Mouse (Mus musculus) heart, embryonic 13.5 days (tissue): ENCODE measurements around the gene Man2a1. TPM values are rescaled to one million over a fixed set of nuclear protein-coding genes. Genes with fewer than 3 reads are reported as not detected.

Experiments used
- ATAC-seq: fragments of 200-750 bp; cut with Nextera tagmentation; 2 replicates; pipeline ENCODE4 v1.8.0; 2017; ENCODE audit warnings: moderate TSS enrichment; ENCODE audit not compliant: insufficient number of reproducible peaks, low FRiP score, low TSS enrichment; ENCODE audit errors: extremely low read depth
- H3K27ac ChIP-seq: fragments of 300-500 bp; sonication (generic); replicated peaks from 2 replicates; pipeline ENCODE4 v1.5.1; 2015; ENCODE audit warnings: moderate library complexity, mild to moderate bottlenecking, inconsistent platforms
- H3K27me3 ChIP-seq: fragments of 300-500 bp; sonication (generic); replicated peaks from 2 replicates; pipeline ENCODE4 v1.6.1; 2015; ENCODE audit warnings: mild to moderate bottlenecking, inconsistent platforms
- H3K36me3 ChIP-seq: fragments of 300-500 bp; sonication (generic); 2 replicates; pipeline ENCODE4 v1.6.1; 2015; ENCODE audit warnings: mild to moderate bottlenecking, inconsistent platforms
- H3K4me1 ChIP-seq: fragments of 300-500 bp; sonication (generic); 2 replicates; pipeline ENCODE4 v1.6.1; 2015; ENCODE audit warnings: inconsistent platforms
- H3K4me2 ChIP-seq: fragments of 300-500 bp; sonication (generic); 2 replicates; pipeline ENCODE4 v1.6.1; 2015; ENCODE audit warnings: inconsistent platforms, mild to moderate bottlenecking, moderate library complexity
- H3K4me3 ChIP-seq: fragments of 300-500 bp; sonication (generic); 2 replicates; pipeline ENCODE4 v1.5.1; 2015; ENCODE audit warnings: moderate library complexity, mild to moderate bottlenecking, inconsistent platforms
- H3K9ac ChIP-seq: fragments of 300-500 bp; sonication (generic); 2 replicates; pipeline ENCODE4 v1.6.1; 2015; ENCODE audit warnings: inconsistent platforms, mild to moderate bottlenecking, moderate library complexity
- H3K9me3 ChIP-seq: fragments of 300-500 bp; sonication (generic); 2 replicates; pipeline ENCODE4 v1.6.1; 2016; ENCODE audit warnings: inconsistent platforms
- WGBS: fragments of 180-500 bp; shearing (Covaris S2); methylation state at CpG from one replicate; pipeline ENCODE4 v1.1.7; 2015; ENCODE audit warnings: mixed read lengths; 5-methylcytosine and 5-hydroxymethylcytosine counted together
- polyA plus RNA-seq: library from polyadenylated mRNA; unstranded; fragments of >200 nt; fragmentation: Nextera tagmentation; extraction: Ambion mirVana; gene quantifications from 2 replicates; pipeline ENCODE4 v1.2.1, GENCODE M21; 2015

Man2a1 gene
- polyA plus RNA-seq: 4.4 and 4.6 TPM in 2 replicates

DNA sequence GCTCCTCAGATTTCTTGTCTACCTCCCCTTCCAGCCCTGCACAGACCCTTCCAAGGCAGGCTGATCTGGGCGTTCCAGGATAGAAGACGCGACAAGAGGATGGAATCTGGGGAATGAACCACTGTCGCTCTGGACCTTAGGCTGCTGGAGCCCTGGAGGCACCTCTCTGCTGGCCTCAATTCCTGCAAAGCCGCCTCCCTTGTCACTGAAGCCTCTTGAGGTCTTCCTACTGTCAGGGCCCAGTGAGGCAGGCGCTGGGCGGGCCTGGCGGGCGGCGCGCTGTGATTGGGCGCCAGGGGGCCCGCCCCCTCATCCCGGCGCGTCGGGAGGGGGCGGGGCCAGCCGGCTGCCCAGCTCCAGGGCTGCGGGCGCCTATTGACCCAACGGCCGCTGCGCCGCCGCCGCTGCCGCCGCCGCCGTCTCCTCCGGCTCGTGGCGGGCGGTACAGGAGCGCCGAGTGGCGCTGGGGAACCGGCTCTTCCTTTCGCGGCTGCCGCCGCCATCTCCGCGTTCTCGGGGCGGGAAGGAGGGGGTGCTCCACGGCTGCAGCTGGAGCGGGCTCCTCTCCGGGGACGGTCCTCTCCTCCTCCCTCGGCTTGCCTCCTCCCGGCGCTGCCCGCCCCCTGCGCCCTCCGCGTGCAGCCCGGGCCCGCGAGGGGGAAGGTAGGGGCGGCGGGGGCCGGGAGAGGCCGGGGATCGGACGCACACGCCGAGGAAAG lies at the start of gene Man2a1:
Gene Man2a1, plus strand, starts transcription at position 365 of the 719 bp plus-strand sequence.
- no peaks in the 10 kb centered on the region for H3K27me3 ChIP-seq
- peak; percentile 93 for ATAC-seq
- no peaks in the 10 kb centered on the region for H3K36me3 ChIP-seq
- H3K4me3 ChIP-seq: peak within 1 kb of the TSS; percentile 91
- H3K9me3 ChIP-seq: no peaks in the 10 kb centered on the region
- H3K27ac ChIP-seq: peak within 1 kb of the TSS; percentile 91
- H3K4me1 ChIP-seq: peaks cover 33% of the 10 kb centered on the region
- H3K9ac ChIP-seq: peak within 1 kb of the TSS; percentile 93
- H3K4me2 ChIP-seq: peak within 1 kb of the TSS; percentile 97
- WGBS: under 1% methylated on average over 55 of the region's 69 CpGs

DNA sequence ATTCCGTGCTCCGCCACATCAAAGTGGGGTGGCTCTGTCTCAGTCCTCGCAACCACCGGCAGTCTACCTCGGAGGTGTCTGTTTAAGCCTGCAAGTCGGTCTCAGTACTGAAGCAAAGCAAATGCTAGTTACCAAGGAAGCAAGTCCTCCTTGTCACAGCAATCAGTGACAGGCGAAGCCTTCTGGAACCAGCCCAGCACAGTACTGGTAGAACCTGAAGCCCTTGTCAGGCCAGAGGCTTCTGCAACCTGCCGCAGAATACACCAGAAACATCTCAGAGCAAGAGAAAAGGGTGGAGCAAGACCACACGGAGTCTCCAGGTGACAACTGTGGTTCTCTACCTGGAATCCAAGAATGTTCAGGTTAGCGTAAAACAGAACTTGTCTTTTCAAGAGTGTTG lies 47.2 kb upstream of the Man2a1 start:
- Histone ChIP-seq H3K36me3 (no peaks in the 10 kb centered on the region), H3K27me3 (no peaks in the 10 kb centered on the region), H3K9ac (no peak overlapping the region), H3K4me2 (no peak overlapping the region), H3K4me1 (peaks cover 12% of the 10 kb centered on the region; the same call in 1 of the 2 replicates), H3K9me3 (no peaks in the 10 kb centered on the region), H3K27ac (no peak overlapping the region), H3K4me3 (no peak overlapping the region)
- no peak for ATAC-seq
- 83% methylated on average over 10 of the region's 10 CpGs for WGBS

DNA sequence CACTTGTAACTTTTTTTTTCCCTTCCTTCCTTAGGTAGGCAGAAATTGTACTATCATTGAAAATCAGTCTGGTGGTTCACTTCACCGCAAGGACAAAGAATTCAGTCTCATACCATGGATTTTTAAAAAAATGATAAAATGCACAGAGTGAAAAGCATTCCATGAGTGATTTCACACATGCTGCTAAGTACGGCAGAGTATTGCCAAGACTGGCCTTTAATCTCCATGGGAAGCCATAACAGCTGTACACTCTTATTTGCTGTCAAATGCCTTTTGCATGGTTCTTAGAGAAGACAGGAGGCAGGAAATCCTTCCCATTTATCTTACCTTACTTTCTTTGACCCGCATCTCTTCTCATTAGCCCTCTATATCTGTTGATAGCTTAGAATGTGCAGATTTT lies 45.6 kb upstream of the Man2a1 start:
- Histone ChIP-seq H3K27ac (no peak overlapping the region), H3K27me3 (no peaks in the 10 kb centered on the region), H3K36me3 (no peaks in the 10 kb centered on the region), H3K4me3 (no peak overlapping the region), H3K9me3 (no peaks in the 10 kb centered on the region), H3K4me1 (peaks cover 14% of the 10 kb centered on the region), H3K9ac (no peak overlapping the region), H3K4me2 (no peak overlapping the region)
- ATAC-seq: no peak
- WGBS: 59% methylated on average over 3 of the region's 3 CpGs

DNA sequence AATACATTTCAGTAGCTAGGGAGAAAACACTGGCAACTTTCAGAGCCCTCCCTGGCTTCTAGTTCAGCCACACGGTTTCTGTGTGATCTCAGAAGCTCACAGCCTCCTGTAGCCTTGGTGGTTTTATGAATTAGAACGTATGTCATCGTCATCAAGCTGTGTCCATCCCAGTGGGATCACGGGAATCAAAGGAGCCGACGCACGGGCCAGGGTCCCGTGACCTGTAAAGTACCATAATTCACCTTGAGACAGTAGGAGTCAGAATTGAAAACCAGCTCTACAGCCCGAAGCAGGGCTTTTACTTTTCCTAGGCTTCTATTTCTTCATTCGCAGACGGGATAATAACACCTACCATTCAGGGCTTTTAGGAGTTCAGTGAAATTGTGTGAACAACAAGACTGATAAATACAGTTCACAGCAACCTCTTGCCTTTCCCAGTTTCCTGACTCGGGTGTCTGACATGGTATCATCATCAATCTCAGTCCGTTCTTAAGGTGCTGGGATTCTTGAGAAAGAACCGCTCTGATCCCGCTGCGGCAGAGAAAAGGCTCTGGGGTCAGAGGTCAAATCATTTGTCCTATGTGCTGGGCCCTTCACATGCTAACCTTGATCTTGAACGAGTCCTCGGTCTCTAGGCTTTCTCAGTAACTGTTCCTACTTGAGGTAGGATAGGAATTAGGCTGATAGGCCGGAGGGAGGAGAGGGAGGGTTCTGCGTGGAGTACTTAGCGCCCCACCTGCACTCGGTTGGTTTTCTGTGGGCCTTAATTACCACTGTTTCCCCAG lies 43.7 kb upstream of the Man2a1 start:
- H3K4me1 ChIP-seq: peaks cover 10% of the 10 kb centered on the region
- ATAC-seq: no peak
- no peak overlapping the region for H3K4me3 ChIP-seq
- 83% methylated on average over 22 of the region's 22 CpGs for WGBS
- no peak overlapping the region for H3K4me2 ChIP-seq
- no peaks in the 10 kb centered on the region for H3K27me3 ChIP-seq
- no peak overlapping the region for H3K9ac ChIP-seq
- H3K27ac ChIP-seq: no peak overlapping the region
- H3K9me3 ChIP-seq: no peaks in the 10 kb centered on the region
- no peaks in the 10 kb centered on the region for H3K36me3 ChIP-seq

DNA sequence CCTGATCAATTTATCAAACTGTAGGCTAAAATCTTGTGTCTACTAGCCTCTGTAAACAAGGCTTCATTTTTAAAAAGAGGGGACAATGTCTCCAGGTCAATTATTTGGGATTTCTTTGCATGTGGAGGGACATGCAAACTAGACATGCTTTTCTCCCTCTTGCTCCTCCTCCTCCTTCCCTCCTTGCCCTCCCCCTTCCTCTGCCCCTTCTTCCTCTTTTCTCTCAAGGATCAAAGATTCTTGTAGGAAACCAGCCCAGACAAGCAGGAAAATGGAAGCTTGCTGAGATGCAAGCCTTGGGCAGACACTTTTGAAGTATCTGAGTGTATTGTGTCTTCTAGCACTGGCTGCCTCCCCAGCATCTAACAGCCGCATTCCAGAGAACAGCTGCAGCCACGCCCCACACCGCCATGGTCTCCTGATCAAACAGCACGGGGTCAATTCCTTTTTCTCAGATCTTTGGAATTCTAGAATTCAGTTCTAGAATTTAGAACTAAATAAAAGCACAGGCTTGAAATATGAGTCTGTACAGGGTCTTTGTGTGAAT lies 41.5 kb upstream of the Man2a1 start:
- Histone ChIP-seq H3K36me3 (no peaks in the 10 kb centered on the region), H3K4me3 (peak overlapping the region; percentile 22; the same call in 1 of the 2 replicates), H3K4me2 (peak overlapping the region; percentile 40), H3K4me1 (peaks cover 10% of the 10 kb centered on the region), H3K27me3 (no peaks in the 10 kb centered on the region), H3K27ac (no peak overlapping the region), H3K9me3 (no peaks in the 10 kb centered on the region), H3K9ac (no peak overlapping the region)
- no peak for ATAC-seq
- 9% methylated on average over 4 of the region's 4 CpGs for WGBS

DNA sequence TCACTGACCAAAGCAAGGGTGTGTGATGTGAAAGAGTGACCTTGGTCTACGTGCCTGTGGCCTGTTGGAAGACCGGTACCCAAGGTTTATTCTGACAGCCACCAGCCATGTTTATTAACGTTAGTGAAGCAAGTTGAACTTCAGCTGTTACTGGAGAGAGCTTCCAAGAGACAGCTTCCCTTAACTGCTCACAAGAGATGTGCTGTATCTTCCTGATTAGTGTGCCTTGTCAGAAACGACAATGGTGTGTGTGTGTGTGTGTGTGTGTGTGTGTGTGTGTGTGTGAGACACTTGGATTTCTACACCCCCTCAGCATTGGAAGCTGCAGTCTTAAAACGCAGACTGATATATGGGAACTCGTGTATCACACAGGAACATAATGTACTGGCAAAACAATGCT lies 34.1 kb upstream of the Man2a1 start:
- no peak overlapping the region for H3K4me3 ChIP-seq
- 66% methylated on average over 6 of the region's 6 CpGs for WGBS
- ATAC-seq: no peak

DNA sequence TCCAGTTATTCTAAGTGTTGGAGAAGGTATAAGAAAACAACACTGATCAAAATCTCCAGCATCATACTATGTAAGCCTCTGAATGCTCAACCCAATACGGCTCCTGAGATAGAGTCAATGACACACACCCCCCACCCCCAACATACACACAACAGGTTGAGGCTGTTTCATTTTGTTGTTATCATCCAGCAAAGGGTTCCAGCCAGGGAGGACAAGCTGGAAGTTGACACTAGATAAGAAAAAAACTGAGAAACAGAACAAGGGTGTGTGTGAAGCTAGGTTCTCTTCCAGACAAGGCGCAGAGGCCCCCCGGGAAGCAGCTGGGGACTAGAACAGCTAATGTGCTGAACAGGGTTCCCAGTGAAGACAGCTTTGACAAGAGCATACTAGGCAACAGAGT lies 33.0 kb upstream of the Man2a1 start:
- Histone ChIP-seq H3K4me1 (no peaks in the 10 kb centered on the region), H3K4me2 (no peak overlapping the region), H3K4me3 (no peak overlapping the region), H3K27ac (no peak overlapping the region), H3K9me3 (peaks cover 8% of the 10 kb centered on the region; the same call in 1 of the 2 replicates), H3K36me3 (no peaks in the 10 kb centered on the region), H3K9ac (no peak overlapping the region), H3K27me3 (no peaks in the 10 kb centered on the region)
- no peak for ATAC-seq
- WGBS: 50% methylated on average over 3 of the region's 3 CpGs

More for the DNA sequence above, 34.1 kb upstream of the Man2a1 start:
- Histone ChIP-seq H3K9ac (no peak overlapping the region), H3K36me3 (no peaks in the 10 kb centered on the region), H3K4me2 (no peak overlapping the region), H3K4me1 (no peaks in the 10 kb centered on the region), H3K9me3 (peaks cover 8% of the 10 kb centered on the region; the same call in 1 of the 2 replicates), H3K27me3 (no peaks in the 10 kb centered on the region), H3K27ac (no peak overlapping the region)

DNA sequence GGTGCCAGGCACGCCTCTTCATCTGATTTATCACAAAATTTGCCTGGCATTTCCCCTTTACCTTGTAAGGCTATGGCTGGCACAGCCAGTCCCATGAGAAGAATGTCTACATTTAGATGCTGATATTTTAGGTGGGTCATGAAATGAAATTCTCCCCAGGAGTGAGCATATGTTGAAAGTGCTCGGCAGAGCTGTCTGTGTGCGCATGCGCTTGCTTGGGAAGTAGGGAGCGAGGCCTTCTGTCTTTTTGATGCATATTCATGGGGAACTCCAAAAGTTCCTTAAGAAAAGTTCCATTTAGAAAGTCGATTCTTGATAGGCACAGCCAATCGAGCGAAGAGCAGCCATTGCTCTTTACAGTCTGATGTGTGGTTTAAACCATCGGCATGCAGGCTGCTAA lies 26.6 kb upstream of the Man2a1 start:
- Histone ChIP-seq H3K36me3 (no peaks in the 10 kb centered on the region), H3K4me1 (no peaks in the 10 kb centered on the region), H3K4me3 (no peak overlapping the region), H3K27ac (no peak overlapping the region), H3K27me3 (no peaks in the 10 kb centered on the region), H3K9me3 (peaks cover 8% of the 10 kb centered on the region; the same call in 1 of the 2 replicates), H3K9ac (no peak overlapping the region), H3K4me2 (no peak overlapping the region)
- ATAC-seq: no peak
- 86% methylated on average over 9 of the region's 9 CpGs for WGBS

DNA sequence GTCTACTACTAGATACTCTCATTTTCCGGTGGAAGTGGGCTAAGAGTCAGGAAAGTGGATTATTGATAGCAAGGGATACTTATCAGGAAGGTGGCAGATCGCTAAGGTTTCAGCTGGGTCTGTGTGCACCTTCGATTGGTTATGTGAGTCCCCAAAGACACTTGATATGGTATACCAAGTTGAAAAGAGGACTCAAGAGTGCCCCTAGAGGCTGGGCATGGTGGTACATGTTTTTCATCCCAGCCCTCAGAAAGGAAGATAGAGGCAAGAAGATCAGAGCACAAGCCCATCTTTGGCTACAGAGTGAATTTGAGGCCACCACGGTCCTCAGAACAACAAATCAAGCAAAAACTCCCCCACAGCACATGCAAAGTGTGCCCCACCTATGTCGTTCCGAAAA lies 25.3 kb upstream of the Man2a1 start:
- Histone ChIP-seq H3K36me3 (no peaks in the 10 kb centered on the region), H3K9ac (no peak overlapping the region), H3K27ac (no peak overlapping the region), H3K27me3 (no peaks in the 10 kb centered on the region), H3K4me2 (no peak overlapping the region), H3K4me1 (no peaks in the 10 kb centered on the region), H3K4me3 (no peak overlapping the region), H3K9me3 (no peaks in the 10 kb centered on the region)
- 75% methylated on average over 6 of the region's 6 CpGs for WGBS
- no peak for ATAC-seq

DNA sequence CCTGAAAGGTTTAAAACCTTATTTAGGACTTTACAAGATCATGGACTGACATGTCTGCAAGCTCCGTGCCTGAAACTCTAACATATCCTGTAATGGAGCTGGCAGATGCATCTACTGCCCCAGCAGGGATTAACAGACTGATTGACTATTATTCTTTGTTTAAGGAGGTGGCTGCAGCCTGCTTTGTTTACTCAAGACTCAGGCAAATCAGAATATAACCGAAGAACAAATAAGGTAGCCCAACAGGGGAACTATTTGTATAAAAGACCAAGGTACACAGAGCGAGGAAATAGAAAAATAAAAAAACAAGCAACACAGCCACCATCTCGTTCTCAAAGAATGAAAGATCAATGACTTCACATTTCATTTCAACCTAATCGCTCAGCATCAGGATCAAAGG lies 23.1 kb upstream of the Man2a1 start:
- no peak for ATAC-seq
- peaks cover 3% of the 10 kb centered on the region; the same call in 1 of the 2 replicates for H3K27me3 ChIP-seq
- H3K9me3 ChIP-seq: no peaks in the 10 kb centered on the region
- 39% methylated on average over 5 of the region's 5 CpGs for WGBS
- H3K4me3 ChIP-seq: no peak overlapping the region
- no peak overlapping the region for H3K27ac ChIP-seq
- no peaks in the 10 kb centered on the region for H3K36me3 ChIP-seq
- H3K4me1 ChIP-seq: no peaks in the 10 kb centered on the region
- no peak overlapping the region for H3K4me2 ChIP-seq
- H3K9ac ChIP-seq: no peak overlapping the region

DNA sequence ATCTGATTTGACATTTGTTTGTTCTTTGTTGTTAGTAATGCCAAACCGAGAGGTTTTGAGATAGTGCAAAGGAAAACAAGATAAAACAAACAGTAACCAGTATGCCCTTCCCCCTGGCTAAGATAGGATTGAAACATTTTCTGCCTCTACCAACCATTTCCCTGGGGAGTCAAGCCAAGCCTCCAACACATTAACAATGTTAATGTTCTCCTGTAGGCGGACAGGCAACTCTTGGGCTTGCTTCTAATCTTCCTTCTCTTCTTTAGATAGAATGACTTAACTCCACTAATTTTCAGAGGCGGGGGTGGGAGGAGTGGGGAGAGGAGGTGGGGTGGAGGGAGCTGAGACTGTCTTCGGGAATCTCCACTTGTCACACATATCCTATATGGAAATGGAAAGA lies 22.2 kb upstream of the Man2a1 start:
- no peaks in the 10 kb centered on the region for H3K4me1 ChIP-seq
- no peaks in the 10 kb centered on the region for H3K9me3 ChIP-seq
- 14% methylated on average over 4 of the region's 4 CpGs for WGBS
- no peak overlapping the region for H3K4me3 ChIP-seq
- H3K27me3 ChIP-seq: peaks cover 3% of the 10 kb centered on the region; the same call in 1 of the 2 replicates
- no peak overlapping the region for H3K4me2 ChIP-seq
- ATAC-seq: no peak
- H3K36me3 ChIP-seq: no peaks in the 10 kb centered on the region
- no peak overlapping the region for H3K9ac ChIP-seq
- H3K27ac ChIP-seq: no peak overlapping the region
